Mouse (Mus musculus) forebrain, embryonic 13.5 days (tissue): Measurements from ENCODE around the gene Gm10645. TPM values are rescaled to one million over a fixed set of nuclear protein-coding genes. Genes with fewer than 3 reads are reported as not detected.

Source experiments
- ATAC-seq: fragments of 200-750 bp; cut with Nextera tagmentation; 2 replicates; pipeline ENCODE4 v1.8.0; 2017
- H3K27ac ChIP-seq: fragments of 300-500 bp; sonication (generic); 2 replicates; pipeline ENCODE4 v1.5.1; 2015; ENCODE audit warnings: inconsistent platforms, mild to moderate bottlenecking, moderate library complexity
- H3K27me3 ChIP-seq: fragments of 300-500 bp; sonication (generic); 2 replicates; pipeline ENCODE4 v1.6.1; 2015; ENCODE audit warnings: mild to moderate bottlenecking, inconsistent platforms
- H3K36me3 ChIP-seq: fragments of 300-500 bp; sonication (generic); 2 replicates; pipeline ENCODE4 v1.6.1; 2015; ENCODE audit warnings: mild to moderate bottlenecking, inconsistent platforms; ENCODE audit not compliant: poor library complexity, severe bottlenecking
- H3K4me1 ChIP-seq: fragments of 300-500 bp; sonication (generic); 2 replicates; pipeline ENCODE4 v1.6.1; 2015; ENCODE audit warnings: inconsistent platforms
- H3K4me2 ChIP-seq: fragments of 300-500 bp; sonication (generic); 2 replicates; pipeline ENCODE4 v1.6.1; 2015; ENCODE audit warnings: inconsistent platforms, mild to moderate bottlenecking, moderate library complexity
- H3K4me3 ChIP-seq: fragments of 300-500 bp; sonication (generic); 2 replicates; pipeline ENCODE4 v1.5.1; 2015; ENCODE audit warnings: mild to moderate bottlenecking, inconsistent platforms
- H3K9ac ChIP-seq: fragments of 300-500 bp; sonication (generic); 2 replicates; pipeline ENCODE4 v1.6.1; 2015; ENCODE audit warnings: mild to moderate bottlenecking, inconsistent platforms
- H3K9me3 ChIP-seq: fragments of 300-500 bp; sonication (generic); replicated peaks from 2 replicates; pipeline ENCODE4 v1.6.1; 2016; ENCODE audit warnings: inconsistent platforms
- WGBS: fragments of 180-500 bp; shearing (Covaris S2); methylation state at CpG from one replicate; pipeline ENCODE4 v1.1.7; 2015; 5-methylcytosine and 5-hydroxymethylcytosine counted together
- polyA plus RNA-seq: library from polyadenylated mRNA; unstranded; fragments of >200 nt; fragmentation: Nextera tagmentation; extraction: Ambion mirVana; gene quantifications from 2 replicates; pipeline ENCODE4 v1.2.1, GENCODE M21; 2015

Gm10645 gene
- polyA plus RNA-seq, 1 experiment from 2014 or later: 5.1 TPM

- ATAC-seq: peak; percentile 94
These were observed 587 bp downstream of the Gm10645 start, which contains the start of gene Tbc1d9 for GRCm38 (mm10) chr8:83165235-83165930. Gene Tbc1d9 (plus strand): TSS chr8:83165352.

GRCm38 (mm10) chr8:83160613-83161012 lies 5.4 kb downstream of the Gm10645 start:
- no peak overlapping the region for H3K9ac ChIP-seq
- no peak overlapping the region for H3K27ac ChIP-seq
- H3K36me3 ChIP-seq: no peaks in the 10 kb centered on the region
- peaks cover 3% of the 10 kb centered on the region; the same call in 1 of the 2 replicates for H3K4me1 ChIP-seq
- 61% methylated on average over 2 of the region's 2 CpGs for WGBS
- ATAC-seq: no peak
- no peaks in the 10 kb centered on the region for H3K9me3 ChIP-seq
- no peak overlapping the region for H3K4me3 ChIP-seq
- H3K4me2 ChIP-seq: no peak overlapping the region
- H3K27me3 ChIP-seq: no peaks in the 10 kb centered on the region

More at GRCm38 (mm10) chr8:83165235-83165930, 587 bp downstream of the Gm10645 start, which contains the start of gene Tbc1d9:
- WGBS: under 1% methylated on average over 59 of the region's 63 CpGs
- H3K4me3 ChIP-seq: peak within 1 kb of the TSS; percentile 80
- peaks cover 23% of the 10 kb centered on the region for H3K4me1 ChIP-seq
- peak within 1 kb of the TSS; percentile 69 for H3K4me2 ChIP-seq
- no peaks in the 10 kb centered on the region for H3K36me3 ChIP-seq
- no peaks in the 10 kb centered on the region for H3K27me3 ChIP-seq
- H3K9me3 ChIP-seq: no peaks in the 10 kb centered on the region
- peak within 1 kb of the TSS; percentile 95 for H3K9ac ChIP-seq
- H3K27ac ChIP-seq: peak within 1 kb of the TSS; percentile 91

GRCm38 (mm10) chr8:83159615-83160014 lies 6.4 kb downstream of the Gm10645 start:
- 38% methylated on average over 1 of the region's 1 CpGs for WGBS
- H3K9me3 ChIP-seq: no peaks in the 10 kb centered on the region

GRCm38 (mm10) chr8:83158971-83159370 lies 7.0 kb downstream of the Gm10645 start:
- no peak overlapping the region for H3K4me3 ChIP-seq
- H3K27ac ChIP-seq: no peak overlapping the region
- 75% methylated on average over 3 of the region's 3 CpGs for WGBS
- no peaks in the 10 kb centered on the region for H3K36me3 ChIP-seq
- no peak overlapping the region for H3K4me2 ChIP-seq
- H3K4me1 ChIP-seq: no peaks in the 10 kb centered on the region
- H3K27me3 ChIP-seq: no peaks in the 10 kb centered on the region
- ATAC-seq: no peak
- no peaks in the 10 kb centered on the region for H3K9me3 ChIP-seq
- H3K9ac ChIP-seq: no peak overlapping the region

More at GRCm38 (mm10) chr8:83159615-83160014, 6.4 kb downstream of the Gm10645 start:
- Histone ChIP-seq H3K4me1 (no peaks in the 10 kb centered on the region), H3K27ac (no peak overlapping the region), H3K27me3 (no peaks in the 10 kb centered on the region), H3K36me3 (no peaks in the 10 kb centered on the region), H3K4me3 (no peak overlapping the region), H3K9ac (no peak overlapping the region), H3K4me2 (no peak overlapping the region)
- no peak for ATAC-seq

- Histone ChIP-seq H3K4me3 (no peak overlapping the region), H3K27ac (no peak overlapping the region), H3K9me3 (no peaks in the 10 kb centered on the region), H3K36me3 (no peaks in the 10 kb centered on the region), H3K9ac (no peak overlapping the region), H3K4me2 (no peak overlapping the region), H3K4me1 (no peaks in the 10 kb centered on the region), H3K27me3 (no peaks in the 10 kb centered on the region)
- no peak for ATAC-seq
- WGBS: 52% methylated on average over 4 of the region's 4 CpGs
These were observed 10.9 kb downstream of the Gm10645 start for GRCm38 (mm10) chr8:83155110-83155509.

- no peaks in the 10 kb centered on the region for H3K27me3 ChIP-seq
- H3K4me3 ChIP-seq: no peak overlapping the region
- H3K4me2 ChIP-seq: no peak overlapping the region
- H3K27ac ChIP-seq: no peak overlapping the region
- 69% methylated on average over 4 of the region's 4 CpGs for WGBS
- H3K9me3 ChIP-seq: no peaks in the 10 kb centered on the region
- no peaks in the 10 kb centered on the region for H3K4me1 ChIP-seq
- H3K36me3 ChIP-seq: no peaks in the 10 kb centered on the region
- ATAC-seq: no peak
- no peak overlapping the region for H3K9ac ChIP-seq
These were observed 13.5 kb downstream of the Gm10645 start for GRCm38 (mm10) chr8:83152470-83152869.

GRCm38 (mm10) chr8:83152055-83152454 lies 13.9 kb downstream of the Gm10645 start:
- Histone ChIP-seq H3K27ac (no peak overlapping the region), H3K4me1 (no peaks in the 10 kb centered on the region), H3K4me3 (no peak overlapping the region), H3K36me3 (no peaks in the 10 kb centered on the region), H3K27me3 (no peaks in the 10 kb centered on the region), H3K9me3 (no peaks in the 10 kb centered on the region), H3K4me2 (no peak overlapping the region), H3K9ac (no peak overlapping the region)
- no peak for ATAC-seq
- WGBS: 71% methylated on average over 2 of the region's 2 CpGs

GRCm38 (mm10) chr8:83149124-83149523 lies 16.8 kb downstream of the Gm10645 start:
- ATAC-seq: no peak
- H3K27ac ChIP-seq: no peak overlapping the region
- H3K9me3 ChIP-seq: no peaks in the 10 kb centered on the region
- H3K36me3 ChIP-seq: no peaks in the 10 kb centered on the region
- no peaks in the 10 kb centered on the region for H3K27me3 ChIP-seq
- no peaks in the 10 kb centered on the region for H3K4me1 ChIP-seq
- 91% methylated on average over 6 of the region's 6 CpGs for WGBS
- H3K4me3 ChIP-seq: no peak overlapping the region
- no peak overlapping the region for H3K9ac ChIP-seq
- no peak overlapping the region for H3K4me2 ChIP-seq

- 45% methylated on average over 3 of the region's 3 CpGs for WGBS
- Histone ChIP-seq H3K27ac (no peak overlapping the region), H3K9ac (no peak overlapping the region), H3K4me1 (no peaks in the 10 kb centered on the region), H3K36me3 (no peaks in the 10 kb centered on the region), H3K9me3 (no peaks in the 10 kb centered on the region), H3K27me3 (no peaks in the 10 kb centered on the region), H3K4me3 (no peak overlapping the region), H3K4me2 (no peak overlapping the region)
- ATAC-seq: peak; percentile 55; the same call in 1 of the 2 replicates
These were observed 20.5 kb downstream of the Gm10645 start for GRCm38 (mm10) chr8:83145421-83145820.

GRCm38 (mm10) chr8:83144601-83145000 lies 21.4 kb downstream of the Gm10645 start:
- WGBS: 91% methylated on average over 4 of the region's 4 CpGs
- ATAC-seq: no peak
- H3K4me2 ChIP-seq: no peak overlapping the region

GRCm38 (mm10) chr8:83141358-83141757 lies 24.6 kb downstream of the Gm10645 start:
- 92% methylated on average over 5 of the region's 5 CpGs for WGBS
- Histone ChIP-seq H3K36me3 (no peaks in the 10 kb centered on the region), H3K27me3 (no peaks in the 10 kb centered on the region), H3K4me1 (no peaks in the 10 kb centered on the region), H3K9me3 (no peaks in the 10 kb centered on the region), H3K4me2 (no peak overlapping the region), H3K9ac (no peak overlapping the region), H3K27ac (no peak overlapping the region), H3K4me3 (no peak overlapping the region)
- no peak for ATAC-seq

More at GRCm38 (mm10) chr8:83144601-83145000, 21.4 kb downstream of the Gm10645 start:
- Histone ChIP-seq H3K27ac (no peak overlapping the region), H3K4me1 (no peaks in the 10 kb centered on the region), H3K27me3 (no peaks in the 10 kb centered on the region), H3K36me3 (no peaks in the 10 kb centered on the region), H3K9me3 (no peaks in the 10 kb centered on the region), H3K9ac (no peak overlapping the region), H3K4me3 (no peak overlapping the region)

- H3K27me3 ChIP-seq: no peaks in the 10 kb centered on the region
- no peaks in the 10 kb centered on the region for H3K9me3 ChIP-seq
- H3K9ac ChIP-seq: no peak overlapping the region
- 70% methylated on average over 3 of the region's 3 CpGs for WGBS
- no peak overlapping the region for H3K27ac ChIP-seq
- no peak overlapping the region for H3K4me2 ChIP-seq
- H3K36me3 ChIP-seq: no peaks in the 10 kb centered on the region
- no peak overlapping the region for H3K4me3 ChIP-seq
- no peak for ATAC-seq
- no peaks in the 10 kb centered on the region for H3K4me1 ChIP-seq
These were observed 25.3 kb downstream of the Gm10645 start for GRCm38 (mm10) chr8:83140701-83141111.

- ATAC-seq: no peak
- Histone ChIP-seq H3K36me3 (no peaks in the 10 kb centered on the region), H3K4me3 (no peak overlapping the region), H3K4me1 (no peaks in the 10 kb centered on the region), H3K27ac (no peak overlapping the region), H3K27me3 (no peaks in the 10 kb centered on the region), H3K9ac (no peak overlapping the region), H3K9me3 (no peaks in the 10 kb centered on the region), H3K4me2 (no peak overlapping the region)
- WGBS: 73% methylated on average over 1 of the region's 1 CpGs
These were observed 25.9 kb downstream of the Gm10645 start for GRCm38 (mm10) chr8:83140068-83140467.
